Mouse (Mus musculus) brain, adult 2 months (tissue): ENCODE data around the gene Fam102b.
A peak's percentile ranks its signal among the peaks of the same experiment; 100 is the strongest.

ENCODE experiments used
- DNase-seq: peaks from one replicate; pipeline ENCODE4 v3.0.0; 2011; ENCODE audit warnings: low read depth, low spot score

Fam102b gene

GRCm38 (mm10) chr3:109010489-109011260 lies 16.7 kb downstream of the Fam102b start:
- DNase-seq: peak; percentile 62

GRCm38 (mm10) chr3:109008180-109008579 lies 19.2 kb downstream of the Fam102b start:
- DNase-seq: no peak

GRCm38 (mm10) chr3:109005777-109006176 lies 21.6 kb downstream of the Fam102b start:
- no peak for DNase-seq

GRCm38 (mm10) chr3:108999173-108999572 lies 28.2 kb downstream of the Fam102b start:
- no peak for DNase-seq

- DNase-seq: no peak
Observed at GRCm38 (mm10) chr3:108997762-108998161, 29.6 kb downstream of the Fam102b start.

GRCm38 (mm10) chr3:108997284-108997683 lies 30.1 kb downstream of the Fam102b start:
- DNase-seq: no peak

- peak; percentile 54 for DNase-seq
Observed at GRCm38 (mm10) chr3:108995379-108995778, 32.0 kb downstream of the Fam102b start.

- no peak for DNase-seq
Observed at GRCm38 (mm10) chr3:108994477-108994876, 32.9 kb downstream of the Fam102b start.

- DNase-seq: no peak
Observed at GRCm38 (mm10) chr3:108989971-108990548, 37.3 kb downstream of the Fam102b start.

GRCm38 (mm10) chr3:108987009-108987659 lies 40.3 kb downstream of the Fam102b start:
- peak; percentile 25 for DNase-seq

- peak; percentile 61 for DNase-seq
Observed at GRCm38 (mm10) chr3:108986534-108986933, 40.9 kb downstream of the Fam102b start.

GRCm38 (mm10) chr3:108983989-108984388 lies 43.4 kb downstream of the Fam102b start:
- DNase-seq: no peak

- DNase-seq: no peak
Observed at GRCm38 (mm10) chr3:108981946-108982345, 45.5 kb downstream of the Fam102b start.

- DNase-seq: peak; percentile 38
Observed at GRCm38 (mm10) chr3:108977340-108978030, 49.9 kb downstream of the Fam102b start.

- peak; percentile 79 for DNase-seq
Observed at GRCm38 (mm10) chr3:108974920-108975485, 52.4 kb downstream of the Fam102b start.

- no peak for DNase-seq
Observed at GRCm38 (mm10) chr3:108973980-108974660, 53.3 kb downstream of the Fam102b start.

- DNase-seq: no peak
Observed at GRCm38 (mm10) chr3:108966051-108966450, 61.4 kb downstream of the Fam102b start.

GRCm38 (mm10) chr3:108964361-108965044 lies 62.9 kb downstream of the Fam102b start:
- DNase-seq: peak; percentile 50

GRCm38 (mm10) chr3:108963776-108964175 lies 63.6 kb downstream of the Fam102b start:
- DNase-seq: no peak

- peak; percentile 43 for DNase-seq
Observed at GRCm38 (mm10) chr3:108963278-108963677, 64.1 kb downstream of the Fam102b start.
